Mouse (Mus musculus): Measurements from ENCODE around the gene Nav2. TPM values are rescaled to one million over a fixed set of nuclear protein-coding genes. Genes with fewer than 3 reads are reported as not detected.

Nav2 gene
- polyA plus RNA-seq, 1 experiment from 2014 or later = 26.2 TPM

DNA sequence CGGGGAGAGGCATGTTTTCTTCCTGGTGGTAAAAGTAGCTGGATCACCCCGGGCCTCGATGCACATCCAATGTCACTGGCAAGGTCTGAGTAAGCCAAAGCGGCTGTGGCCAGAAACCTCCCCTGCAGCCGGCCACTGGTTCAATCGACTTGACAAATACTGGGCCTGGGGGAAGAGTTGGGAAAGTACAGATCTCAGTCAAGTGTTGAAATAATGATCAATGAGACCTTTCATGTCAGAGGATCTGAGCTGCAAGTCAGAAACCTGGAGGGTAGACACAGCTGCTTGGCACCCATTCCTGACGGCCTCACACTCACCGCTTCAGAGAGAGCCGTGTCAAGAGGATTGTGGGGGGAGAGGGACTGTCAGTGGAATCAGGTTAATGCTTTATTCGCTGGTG lies 548.9 kb downstream of the Nav2 start:
- ATAC-seq (replicated peaks) = peak; percentile 31; the same call in 1 of the 2 replicates
- 0 out of 2 replicates have a peak, but pooled peaks cover 5% of the 10 kb centered on the region for H3K36me3 ChIP-seq (replicated peaks)
- H3K4me2 ChIP-seq = no peak overlapping the region
- H3K27ac ChIP-seq = 0 out of 2 replicates have a peak overlapping the region, but pooled peaks have one; percentile 6
- no peak overlapping the region for H3K4me3 ChIP-seq
- no peaks in the 10 kb centered on the region for H3K27me3 ChIP-seq (replicated peaks)
- H3K9ac ChIP-seq = no peak overlapping the region
- no peaks in the 10 kb centered on the region for H3K9me3 ChIP-seq
- H3K4me1 ChIP-seq = peaks cover 6% of the 10 kb centered on the region; the same call in 1 of the 2 replicates
- 72% methylated on average over 10 of the region's 10 CpGs for WGBS

DNA sequence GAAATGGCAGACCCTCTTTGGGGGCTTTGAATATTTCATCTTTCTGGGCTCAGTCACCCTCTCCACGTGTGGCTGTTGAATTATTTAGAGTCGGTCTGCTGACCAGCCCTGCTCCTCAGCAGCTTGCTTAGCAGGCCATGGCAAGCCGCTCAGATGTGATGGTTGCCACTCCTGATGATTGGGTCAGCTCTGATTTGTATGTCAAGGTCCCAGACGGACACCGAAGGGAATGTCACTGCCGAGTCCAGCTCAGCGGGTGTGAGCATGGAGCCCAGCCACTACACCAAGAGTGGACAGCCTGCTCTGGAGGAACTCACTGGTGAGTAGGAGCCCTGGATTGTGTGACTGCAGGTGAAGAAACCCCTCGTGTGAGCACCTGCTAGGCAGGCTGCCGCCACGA lies 549.4 kb downstream of the Nav2 start:
- 70% methylated on average over 10 of the region's 10 CpGs for WGBS
- no peak overlapping the region for H3K9ac ChIP-seq
- H3K27ac ChIP-seq = peak overlapping the region; percentile 6; the same call in 1 of the 2 replicates
- no peaks in the 10 kb centered on the region for H3K9me3 ChIP-seq
- no peaks in the 10 kb centered on the region for H3K27me3 ChIP-seq (replicated peaks)
- ATAC-seq (replicated peaks) = peak; percentile 19; the same call in 1 of the 2 replicates
- H3K4me1 ChIP-seq = peaks cover 6% of the 10 kb centered on the region; the same call in 1 of the 2 replicates
- H3K4me2 ChIP-seq = no peak overlapping the region
- H3K4me3 ChIP-seq = no peak overlapping the region
- H3K36me3 ChIP-seq (replicated peaks) = 0 out of 2 replicates have a peak, but pooled peaks cover 5% of the 10 kb centered on the region

DNA sequence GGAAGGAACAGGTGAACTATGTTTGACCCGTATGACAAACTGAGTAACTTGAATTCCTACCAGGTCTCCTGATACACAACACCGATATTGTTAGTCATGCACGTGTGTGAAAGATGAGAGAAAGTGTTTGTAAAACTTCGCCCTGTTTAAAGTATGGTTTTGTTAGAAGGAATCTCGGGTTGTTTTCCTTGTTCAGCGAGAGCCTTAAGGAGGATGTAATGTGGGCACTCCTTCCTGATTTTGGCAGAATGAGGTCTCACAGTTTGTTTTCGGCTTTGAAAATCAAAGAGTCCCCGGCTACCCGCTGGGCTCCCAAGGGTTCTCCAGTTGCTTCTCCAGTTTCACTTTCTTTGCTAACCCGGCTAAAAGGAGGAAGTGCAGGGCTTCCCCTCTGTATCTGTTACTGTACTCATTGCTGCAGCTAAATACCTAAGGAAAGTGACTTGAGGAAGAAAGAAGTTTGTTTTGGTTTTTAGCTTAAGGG lies 553.9 kb downstream of the Nav2 start:
- H3K4me2 ChIP-seq = no peak overlapping the region
- H3K4me3 ChIP-seq = no peak overlapping the region
- WGBS = 45% methylated on average over 10 of the region's 10 CpGs
- H3K9ac ChIP-seq = no peak overlapping the region
- H3K27me3 ChIP-seq (replicated peaks) = no peaks in the 10 kb centered on the region
- H3K4me1 ChIP-seq = peaks cover 3% of the 10 kb centered on the region; the same call in 1 of the 2 replicates
- H3K9me3 ChIP-seq = no peaks in the 10 kb centered on the region
- no peak overlapping the region for H3K27ac ChIP-seq
- no peak for ATAC-seq (replicated peaks)
- no peaks in the 10 kb centered on the region for H3K36me3 ChIP-seq (replicated peaks)

DNA sequence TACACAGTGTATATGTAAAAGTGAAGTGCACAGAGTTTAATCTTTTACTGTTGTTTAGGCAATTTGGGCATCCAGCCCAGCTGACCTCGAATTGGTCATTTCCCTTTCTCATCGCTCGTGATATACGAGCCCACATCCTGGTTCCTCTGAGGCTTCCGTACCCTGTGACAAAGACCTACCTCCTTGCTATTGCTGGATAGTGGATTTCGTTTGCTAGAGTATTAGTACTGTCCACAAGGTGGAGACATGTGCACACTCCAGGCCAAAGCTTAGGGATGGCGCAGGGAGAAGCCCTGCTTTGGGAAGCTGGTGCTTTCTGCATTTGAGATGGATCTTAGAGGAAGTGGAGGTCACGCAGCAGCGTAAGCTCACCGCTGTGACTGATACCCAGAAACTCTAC lies 559.3 kb downstream of the Nav2 start:
- 56% methylated on average over 10 of the region's 10 CpGs for WGBS
- H3K27ac ChIP-seq = no peak overlapping the region
- no peak overlapping the region for H3K9ac ChIP-seq
- no peak overlapping the region for H3K4me2 ChIP-seq
- H3K9me3 ChIP-seq = no peaks in the 10 kb centered on the region
- no peaks in the 10 kb centered on the region for H3K36me3 ChIP-seq (replicated peaks)
- H3K4me3 ChIP-seq = no peak overlapping the region
- peak; percentile 85 for ATAC-seq (replicated peaks)
- no peaks in the 10 kb centered on the region for H3K4me1 ChIP-seq
- no peaks in the 10 kb centered on the region for H3K27me3 ChIP-seq (replicated peaks)

DNA sequence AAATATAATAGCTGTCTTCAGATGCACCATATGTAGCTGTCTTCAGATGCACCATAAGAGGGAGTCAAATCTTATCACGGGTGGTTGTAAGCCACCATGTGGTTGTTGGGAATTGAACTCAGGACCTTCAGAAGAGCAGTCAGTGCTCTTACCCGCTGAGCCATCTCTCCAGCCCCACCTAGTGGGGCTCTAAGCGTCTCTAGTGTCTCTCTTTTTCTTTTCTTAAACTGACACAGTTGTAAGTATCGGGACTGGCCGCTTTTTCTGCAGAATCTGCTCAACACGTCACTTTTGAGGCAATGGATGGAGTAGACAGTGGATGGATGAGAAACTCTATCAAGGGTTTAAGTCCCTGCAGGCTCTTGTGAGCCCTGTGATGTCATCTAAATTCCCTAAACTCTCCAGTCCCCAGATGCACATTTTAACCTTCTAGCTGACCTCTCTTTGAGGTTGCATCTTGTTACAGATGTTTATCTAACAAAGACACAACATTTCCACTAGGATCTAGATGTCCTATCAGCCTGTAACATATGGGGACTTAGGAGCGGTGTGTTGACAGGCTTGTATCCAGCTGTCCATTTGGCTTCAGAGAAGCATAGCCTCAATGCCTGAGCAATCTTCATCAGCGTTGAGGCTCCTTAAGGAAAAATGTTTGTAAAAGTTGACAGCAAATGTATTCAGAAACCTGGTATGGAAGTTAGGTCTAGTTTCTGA lies 560.1 kb downstream of the Nav2 start:
- H3K36me3 ChIP-seq (replicated peaks) = no peaks in the 10 kb centered on the region
- ATAC-seq (replicated peaks) = 0 out of 2 replicates have a peak, but pooled peaks have one; percentile 8
- no peaks in the 10 kb centered on the region for H3K27me3 ChIP-seq (replicated peaks)
- H3K4me1 ChIP-seq = no peaks in the 10 kb centered on the region
- no peak overlapping the region for H3K4me2 ChIP-seq
- H3K27ac ChIP-seq = no peak overlapping the region
- H3K9ac ChIP-seq = no peak overlapping the region
- 82% methylated on average over 8 of the region's 8 CpGs for WGBS
- H3K9me3 ChIP-seq = no peaks in the 10 kb centered on the region
- no peak overlapping the region for H3K4me3 ChIP-seq

DNA sequence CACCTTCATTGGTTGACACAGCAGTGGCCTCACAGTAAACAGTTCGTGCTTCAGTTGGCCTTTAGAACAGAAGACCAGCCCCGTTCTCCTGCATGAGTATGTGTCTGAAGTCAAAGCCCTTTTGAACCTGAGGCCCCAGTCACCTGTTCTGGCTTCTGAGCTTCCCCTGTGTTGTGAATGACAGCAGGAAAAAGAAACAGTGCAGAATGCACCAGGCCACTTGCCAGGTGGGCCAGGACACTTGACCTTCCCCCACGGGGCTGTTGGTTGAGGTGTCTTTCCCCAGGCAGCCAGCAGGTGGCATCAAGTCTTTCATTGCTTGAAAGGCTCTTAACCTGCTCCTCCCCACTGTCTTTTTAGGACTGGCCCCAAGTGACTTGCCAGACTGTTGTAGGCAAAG lies 562.8 kb downstream of the Nav2 start:
- 71% methylated on average over 3 of the region's 3 CpGs for WGBS
- no peak for ATAC-seq (replicated peaks)
- no peaks in the 10 kb centered on the region for H3K27me3 ChIP-seq (replicated peaks)

DNA sequence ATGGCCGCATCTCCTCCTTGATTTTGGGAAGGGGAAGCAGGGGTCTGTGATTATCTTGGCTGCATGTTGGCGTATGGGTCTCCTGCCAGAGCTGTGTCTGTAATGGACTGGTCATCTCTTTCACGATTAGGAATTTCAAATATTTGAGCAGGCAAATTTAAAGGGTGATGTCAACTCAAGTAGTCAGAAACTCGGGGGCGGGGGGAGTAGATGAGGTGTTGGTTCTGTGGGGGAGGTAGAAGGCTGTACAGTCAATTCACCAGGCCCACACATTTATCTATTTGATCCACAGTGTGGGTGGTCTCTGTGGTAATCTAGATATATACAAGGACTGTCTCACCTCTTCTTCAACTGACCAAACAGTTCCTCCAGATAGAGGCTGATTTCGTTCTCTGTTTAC lies 566.8 kb downstream of the Nav2 start:
- Histone ChIP-seq H3K4me3 (no peak overlapping the region), H3K4me1 (no peaks in the 10 kb centered on the region), H3K27ac (no peak overlapping the region), H3K36me3 (replicated peaks) (no peaks in the 10 kb centered on the region), H3K4me2 (no peak overlapping the region), H3K27me3 (replicated peaks) (no peaks in the 10 kb centered on the region), H3K9ac (no peak overlapping the region), H3K9me3 (no peaks in the 10 kb centered on the region)
- ATAC-seq (replicated peaks) = no peak
- WGBS = 92% methylated on average over 6 of the region's 6 CpGs

More for the DNA sequence above, 562.8 kb downstream of the Nav2 start:
- H3K4me3 ChIP-seq = no peak overlapping the region
- no peaks in the 10 kb centered on the region for H3K4me1 ChIP-seq
- no peak overlapping the region for H3K9ac ChIP-seq
- H3K27ac ChIP-seq = no peak overlapping the region
- no peak overlapping the region for H3K4me2 ChIP-seq
- no peaks in the 10 kb centered on the region for H3K36me3 ChIP-seq (replicated peaks)
- H3K9me3 ChIP-seq = no peaks in the 10 kb centered on the region

DNA sequence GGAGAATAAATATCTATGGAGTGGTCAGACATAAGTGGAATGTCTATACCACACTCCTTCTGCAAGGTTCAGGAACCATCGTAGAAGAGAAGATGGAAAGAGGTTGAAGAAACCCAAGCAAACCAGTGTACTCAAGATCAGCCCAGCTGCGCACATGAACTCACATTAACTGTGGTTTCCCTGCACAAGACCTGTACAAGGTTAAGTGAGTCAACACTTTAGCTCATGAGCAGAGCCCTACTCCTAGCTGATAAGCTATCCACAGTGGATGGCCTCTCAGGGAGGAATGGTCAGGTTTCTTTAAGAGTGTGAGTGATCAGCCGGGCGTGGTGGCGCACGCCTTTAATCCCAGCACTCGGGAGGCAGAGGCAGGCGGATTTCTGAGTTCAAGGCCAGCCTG lies 567.6 kb downstream of the Nav2 start:
- H3K4me2 ChIP-seq = no peak overlapping the region
- H3K9me3 ChIP-seq = no peaks in the 10 kb centered on the region
- H3K4me3 ChIP-seq = no peak overlapping the region
- no peaks in the 10 kb centered on the region for H3K27me3 ChIP-seq (replicated peaks)
- no peak overlapping the region for H3K9ac ChIP-seq
- ATAC-seq (replicated peaks) = no peak
- WGBS = 98% methylated on average over 8 of the region's 8 CpGs
- no peaks in the 10 kb centered on the region for H3K4me1 ChIP-seq
- no peak overlapping the region for H3K27ac ChIP-seq
- no peaks in the 10 kb centered on the region for H3K36me3 ChIP-seq (replicated peaks)

DNA sequence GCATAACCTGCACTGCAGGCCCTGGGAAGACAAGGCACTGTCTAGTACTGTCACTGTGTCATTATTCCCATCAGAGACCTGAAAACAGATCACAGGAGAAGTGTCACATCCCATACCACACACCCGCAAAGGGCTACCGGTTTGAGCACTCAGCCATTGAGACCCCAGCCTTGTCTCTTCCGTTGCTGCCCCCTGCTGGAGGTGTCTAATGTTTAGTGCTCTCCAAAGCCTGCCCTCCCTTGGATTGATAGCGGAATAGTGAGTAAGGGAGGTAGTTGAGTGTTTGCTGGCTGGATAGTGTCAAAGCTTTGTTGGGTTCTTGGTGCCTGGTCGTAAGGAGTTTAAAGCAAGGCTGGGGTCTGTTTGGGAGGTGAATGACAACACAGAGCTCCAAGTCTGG lies 568.1 kb downstream of the Nav2 start:
- Histone ChIP-seq H3K27me3 (replicated peaks) (no peaks in the 10 kb centered on the region), H3K4me2 (no peak overlapping the region), H3K9ac (no peak overlapping the region), H3K4me1 (no peaks in the 10 kb centered on the region), H3K9me3 (no peaks in the 10 kb centered on the region), H3K27ac (no peak overlapping the region), H3K4me3 (no peak overlapping the region), H3K36me3 (replicated peaks) (no peaks in the 10 kb centered on the region)
- no peak for ATAC-seq (replicated peaks)
- 58% methylated on average over 5 of the region's 5 CpGs for WGBS

DNA sequence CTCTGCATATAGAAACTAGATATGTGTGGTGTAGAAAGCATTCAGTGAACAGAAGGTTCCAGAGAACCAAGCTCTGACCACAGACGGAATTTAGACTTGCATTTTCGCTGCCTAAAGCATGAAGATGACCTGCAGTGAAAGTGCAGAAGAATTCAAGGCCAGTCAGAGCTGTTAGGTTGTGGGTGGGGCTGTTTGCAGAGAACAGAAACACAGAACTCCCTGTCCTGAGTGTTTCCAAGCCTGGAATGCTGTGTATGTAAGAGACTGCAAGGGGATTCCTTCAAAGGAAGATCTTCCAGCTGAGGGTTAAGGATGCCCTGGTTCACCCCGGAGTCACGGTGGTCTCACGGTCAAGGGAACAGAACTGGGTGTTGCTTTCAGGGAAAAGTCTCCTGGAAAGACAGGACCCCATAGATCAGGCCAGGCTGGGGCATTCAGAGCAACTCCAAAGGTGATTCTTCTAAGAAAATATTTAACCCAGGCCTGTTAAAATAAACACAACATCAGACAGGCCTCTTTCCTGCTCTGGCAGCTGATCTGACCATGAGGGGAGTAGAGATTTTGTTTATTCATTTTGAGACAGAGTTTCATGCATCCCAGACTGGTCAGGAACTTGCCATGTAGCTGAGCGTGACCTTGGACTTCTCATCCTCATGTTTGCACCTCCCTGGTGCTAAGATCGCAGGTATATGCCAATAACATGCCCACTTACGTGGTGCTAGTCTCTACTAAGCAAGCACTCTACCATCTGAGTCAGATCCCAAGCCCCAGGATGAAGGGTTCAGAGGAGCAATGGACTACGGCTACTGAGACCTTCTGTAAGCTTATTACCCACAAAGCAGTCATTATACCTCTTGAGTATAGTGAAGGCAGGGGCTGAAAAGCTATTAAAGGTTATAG lies 568.8 kb downstream of the Nav2 start:
- Histone ChIP-seq H3K27me3 (replicated peaks) (peaks cover 3% of the 10 kb centered on the region; the same call in 1 of the 2 replicates), H3K27ac (no peak overlapping the region), H3K9ac (no peak overlapping the region), H3K4me3 (no peak overlapping the region), H3K4me1 (no peaks in the 10 kb centered on the region), H3K4me2 (no peak overlapping the region), H3K9me3 (no peaks in the 10 kb centered on the region), H3K36me3 (replicated peaks) (no peaks in the 10 kb centered on the region)
- WGBS = 78% methylated on average over 9 of the region's 9 CpGs
- no peak for ATAC-seq (replicated peaks)

DNA sequence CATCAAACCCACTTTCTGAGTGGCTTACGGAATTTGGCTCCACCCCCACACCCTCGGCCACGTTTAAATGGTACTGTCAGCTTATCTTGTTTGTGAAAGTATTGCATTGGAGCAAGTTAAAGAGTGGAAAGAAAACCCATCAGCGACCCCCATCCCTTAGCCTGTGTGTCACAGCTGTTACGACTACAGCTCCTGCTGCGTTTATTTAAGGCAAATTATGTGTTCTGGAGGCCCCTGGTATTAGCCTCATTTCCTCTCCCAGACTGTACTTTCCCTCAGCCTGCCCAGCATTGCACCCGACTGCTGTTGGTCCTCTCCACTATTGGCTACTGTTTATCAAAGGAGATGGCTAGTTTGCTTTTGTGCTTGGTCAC lies 569.4 kb downstream of the Nav2 start:
- no peak for ATAC-seq (replicated peaks)
- H3K4me1 ChIP-seq = no peaks in the 10 kb centered on the region
- H3K4me2 ChIP-seq = no peak overlapping the region
- no peaks in the 10 kb centered on the region for H3K36me3 ChIP-seq (replicated peaks)
- H3K4me3 ChIP-seq = no peak overlapping the region
- 62% methylated on average over 7 of the region's 7 CpGs for WGBS
- H3K27me3 ChIP-seq (replicated peaks) = peaks cover 5% of the 10 kb centered on the region; the same call in 1 of the 2 replicates
- H3K27ac ChIP-seq = no peak overlapping the region
- H3K9ac ChIP-seq = no peak overlapping the region
- H3K9me3 ChIP-seq = no peaks in the 10 kb centered on the region

DNA sequence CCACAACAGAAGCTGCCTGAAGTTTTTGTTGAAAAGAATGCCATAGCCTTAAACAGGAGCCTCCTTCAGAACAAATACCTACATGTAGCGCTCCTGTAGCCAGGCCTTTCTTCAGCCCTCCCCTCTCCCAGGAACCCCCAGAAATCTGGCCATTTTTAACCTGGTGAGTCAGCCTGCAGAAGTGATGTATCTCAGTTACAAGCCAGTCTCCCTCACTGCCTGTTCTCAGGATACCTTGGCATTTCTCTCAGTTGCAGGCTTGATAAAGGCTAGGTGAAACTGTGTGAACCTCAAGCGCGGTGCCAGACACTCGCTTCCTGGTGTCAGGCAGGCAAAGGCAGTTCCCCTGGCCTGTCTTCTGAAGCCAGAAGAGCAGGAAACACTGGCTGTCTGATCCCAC lies 570.4 kb downstream of the Nav2 start:
- H3K4me2 ChIP-seq = no peak overlapping the region
- no peak for ATAC-seq (replicated peaks)
- no peaks in the 10 kb centered on the region for H3K36me3 ChIP-seq (replicated peaks)
- H3K27me3 ChIP-seq (replicated peaks) = peaks cover 5% of the 10 kb centered on the region; the same call in 1 of the 2 replicates
- no peak overlapping the region for H3K9ac ChIP-seq
- peaks cover under 1% of the 10 kb centered on the region; the same call in 1 of the 2 replicates for H3K4me1 ChIP-seq
- no peak overlapping the region for H3K4me3 ChIP-seq
- WGBS = 88% methylated on average over 4 of the region's 4 CpGs
- H3K27ac ChIP-seq = no peak overlapping the region
- H3K9me3 ChIP-seq = no peaks in the 10 kb centered on the region
